Mouse (Mus musculus): ENCODE measurements around the gene Dpf3. TPM values are rescaled to one million over a fixed set of nuclear protein-coding genes. Genes with fewer than 3 reads are reported as not detected.

Dpf3 gene
- total RNA-seq, 2 experiments from 2014 or later: 6.0 to 7.0 TPM

DNA sequence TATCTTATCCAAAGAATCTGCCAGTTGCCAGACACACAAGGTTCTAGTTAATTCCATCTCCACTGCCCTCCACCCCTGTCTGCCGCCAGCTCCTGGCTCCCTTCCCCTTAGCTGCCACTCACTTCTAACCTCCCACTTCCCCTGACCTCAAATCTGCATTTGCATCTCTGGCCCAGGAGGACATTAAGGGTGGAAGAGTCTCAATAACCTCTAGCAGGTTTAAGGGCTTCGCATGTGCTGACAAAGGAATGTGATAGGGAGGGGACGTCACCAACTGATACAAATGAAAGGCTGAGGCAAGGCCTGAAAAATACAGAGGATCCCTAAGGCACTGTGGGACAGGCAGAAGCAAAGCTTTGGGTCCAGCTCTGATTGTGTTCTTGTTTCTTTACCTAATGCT is 100.0 kb downstream of the Dpf3 start:
- Histone ChIP-seq H3K27ac (no peak overlapping the region), H3K4me3 (no peak overlapping the region)
- no peak for DNase-seq (ENCODE audit: extremely low spot score in 1 of 2, low spot score in 2 of 2)
- TF ChIP-seq CTCF (IDR thresholded peaks at IDR 0.05): no peak
- intact Hi-C loops (cut with DNase I): no loop called here

DNA sequence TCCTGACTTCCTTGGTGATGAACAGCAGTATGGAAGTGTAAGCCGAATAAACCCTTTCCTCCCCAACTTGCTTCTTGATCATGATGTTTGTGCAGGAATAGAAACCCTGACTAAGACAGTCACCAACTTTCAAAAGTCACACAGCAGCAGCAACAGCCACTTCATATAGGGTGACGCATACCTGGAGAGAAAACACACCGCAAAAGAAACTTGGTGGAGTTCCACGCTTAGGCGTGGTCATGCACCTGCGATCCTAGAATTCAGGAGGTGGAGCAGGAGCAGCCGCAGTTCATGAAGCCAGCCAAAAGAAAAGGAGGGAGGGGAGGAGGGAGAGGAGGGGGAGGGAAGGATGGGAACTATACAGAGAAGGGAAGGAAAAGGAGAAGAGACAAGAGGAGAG is 106.4 kb downstream of the Dpf3 start:
- intact Hi-C loops (cut with DNase I): no loop called here
- no peak for DNase-seq (ENCODE audit: extremely low spot score in 1 of 2, low spot score in 2 of 2)
- TF ChIP-seq CTCF (IDR thresholded peaks at IDR 0.05): no peak
- H3K27ac ChIP-seq: no peak overlapping the region
- no peak overlapping the region for H3K4me3 ChIP-seq

DNA sequence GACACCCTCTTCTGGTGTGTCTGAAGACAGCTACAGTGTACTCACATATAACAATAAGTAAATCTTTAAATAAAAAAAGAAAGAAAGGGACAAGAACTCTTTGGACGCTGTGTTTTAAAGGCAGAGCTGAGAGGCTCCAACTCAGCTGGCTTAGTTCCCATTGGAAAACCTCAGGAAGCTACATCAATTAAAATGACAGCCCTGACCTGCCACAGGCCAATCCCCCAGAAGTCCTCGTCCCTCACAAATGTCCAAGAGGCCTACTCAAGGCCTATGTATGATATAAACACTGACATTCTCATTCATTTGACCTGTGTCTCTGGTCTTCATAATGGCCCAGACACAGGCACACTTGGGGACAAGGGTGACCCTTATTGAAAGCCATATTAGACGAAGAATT is 107.5 kb downstream of the Dpf3 start:
- no peak for TF ChIP-seq CTCF (IDR thresholded peaks at IDR 0.05)
- no peak for DNase-seq (ENCODE audit: extremely low spot score in 1 of 2, low spot score in 2 of 2)
- Histone ChIP-seq H3K27ac (no peak overlapping the region), H3K4me3 (no peak overlapping the region)
- intact Hi-C loops (cut with DNase I): no loop called here

- no peak for DNase-seq (ENCODE audit: extremely low spot score in 1 of 2, low spot score in 2 of 2)
- intact Hi-C loops (cut with DNase I): no loop called here
- no peak for TF ChIP-seq CTCF (IDR thresholded peaks at IDR 0.05)
These were observed 112.3 kb downstream of the Dpf3 start for GRCm38 (mm10) chr12:83375015-83375831.

GRCm38 (mm10) chr12:83373081-83373480 is 114.4 kb downstream of the Dpf3 start:
- DNase-seq (ENCODE audit: extremely low spot score in 1 of 2, low spot score in 2 of 2): no peak

More at GRCm38 (mm10) chr12:83375015-83375831, 112.3 kb downstream of the Dpf3 start:
- H3K4me3 ChIP-seq: no peak overlapping the region
- H3K27ac ChIP-seq: no peak overlapping the region

GRCm38 (mm10) chr12:83372290-83372689 is 115.2 kb downstream of the Dpf3 start:
- Histone ChIP-seq H3K4me3 (no peak overlapping the region), H3K27ac (no peak overlapping the region)
- TF ChIP-seq CTCF (IDR thresholded peaks at IDR 0.05): no peak
- intact Hi-C loops (cut with DNase I): no loop called here
- no peak for DNase-seq (ENCODE audit: extremely low spot score in 1 of 2, low spot score in 2 of 2)

More at GRCm38 (mm10) chr12:83373081-83373480, 114.4 kb downstream of the Dpf3 start:
- TF ChIP-seq CTCF (IDR thresholded peaks at IDR 0.05): no peak
- intact Hi-C loops (cut with DNase I): no loop called here
- H3K4me3 ChIP-seq: no peak overlapping the region
- no peak overlapping the region for H3K27ac ChIP-seq

GRCm38 (mm10) chr12:83370221-83370620 is 117.3 kb downstream of the Dpf3 start:
- Histone ChIP-seq H3K4me3 (no peak overlapping the region), H3K27ac (no peak overlapping the region)
- DNase-seq (ENCODE audit: extremely low spot score in 1 of 2, low spot score in 2 of 2): no peak
- no peak for TF ChIP-seq CTCF (IDR thresholded peaks at IDR 0.05)
- intact Hi-C loops (cut with DNase I): no loop called here

GRCm38 (mm10) chr12:83369416-83369815 is 118.1 kb downstream of the Dpf3 start:
- TF ChIP-seq CTCF (IDR thresholded peaks at IDR 0.05): no peak
- Histone ChIP-seq H3K4me3 (no peak overlapping the region), H3K27ac (no peak overlapping the region)
- no peak for DNase-seq (ENCODE audit: extremely low spot score in 1 of 2, low spot score in 2 of 2)
- intact Hi-C loops (cut with DNase I): no loop called here

- TF ChIP-seq CTCF (IDR thresholded peaks at IDR 0.05): no peak
- intact Hi-C loops (cut with DNase I): no loop called here
- Histone ChIP-seq H3K27ac (no peak overlapping the region), H3K4me3 (no peak overlapping the region)
- DNase-seq (ENCODE audit: extremely low spot score in 1 of 2, low spot score in 2 of 2): no peak
These were observed 120.0 kb downstream of the Dpf3 start for GRCm38 (mm10) chr12:83367486-83367885.

DNA sequence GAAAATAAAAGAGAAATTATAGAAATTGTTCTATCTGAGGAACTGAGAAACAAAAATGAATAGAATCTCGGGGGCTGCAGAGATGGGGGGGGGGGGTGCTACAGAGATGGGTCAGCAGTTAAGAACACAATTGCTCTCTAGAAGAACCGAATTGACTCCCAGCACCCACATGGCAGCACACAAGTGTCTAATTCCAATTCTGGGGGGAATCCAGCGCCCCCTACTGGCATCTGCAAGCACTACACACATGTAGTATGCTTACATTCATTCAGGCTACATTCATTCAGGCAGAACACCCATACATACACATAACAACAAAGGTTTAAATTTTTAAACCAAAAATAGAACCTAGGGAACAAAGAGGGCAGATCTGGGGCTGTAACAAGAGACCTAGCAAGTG is 122.7 kb downstream of the Dpf3 start:
- peak; percentile 20 for TF ChIP-seq CTCF (IDR thresholded peaks at IDR 0.05)
- no peak overlapping the region for H3K4me3 ChIP-seq
- no peak overlapping the region for H3K27ac ChIP-seq
- DNase-seq (ENCODE audit: extremely low spot score in 1 of 2, low spot score in 2 of 2): no peak
- intact Hi-C loops (cut with DNase I): no loop called here

DNA sequence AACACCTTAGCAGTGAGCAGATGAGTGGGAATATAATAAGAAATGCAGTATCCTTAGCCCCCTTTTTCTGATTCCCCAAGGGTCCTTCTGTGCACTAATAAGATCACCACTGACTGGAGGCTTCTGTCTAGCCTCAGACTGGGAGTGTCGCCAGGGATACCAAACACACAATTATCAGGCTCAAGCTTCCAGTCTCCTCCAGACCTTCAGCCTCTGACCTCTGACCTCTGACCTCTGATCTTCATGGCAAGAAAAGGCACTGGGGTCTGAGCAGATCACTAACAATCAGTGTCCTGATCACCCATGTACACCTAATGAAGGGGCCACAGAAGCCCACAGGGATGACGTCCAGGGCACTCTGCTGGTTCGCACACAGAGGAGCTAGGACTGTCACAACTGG is 125.7 kb downstream of the Dpf3 start:
- intact Hi-C loops (cut with DNase I): no loop called here
- no peak for DNase-seq (ENCODE audit: extremely low spot score in 1 of 2, low spot score in 2 of 2)
- no peak overlapping the region for H3K4me3 ChIP-seq
- H3K27ac ChIP-seq: no peak overlapping the region
- no peak for TF ChIP-seq CTCF (IDR thresholded peaks at IDR 0.05)

DNA sequence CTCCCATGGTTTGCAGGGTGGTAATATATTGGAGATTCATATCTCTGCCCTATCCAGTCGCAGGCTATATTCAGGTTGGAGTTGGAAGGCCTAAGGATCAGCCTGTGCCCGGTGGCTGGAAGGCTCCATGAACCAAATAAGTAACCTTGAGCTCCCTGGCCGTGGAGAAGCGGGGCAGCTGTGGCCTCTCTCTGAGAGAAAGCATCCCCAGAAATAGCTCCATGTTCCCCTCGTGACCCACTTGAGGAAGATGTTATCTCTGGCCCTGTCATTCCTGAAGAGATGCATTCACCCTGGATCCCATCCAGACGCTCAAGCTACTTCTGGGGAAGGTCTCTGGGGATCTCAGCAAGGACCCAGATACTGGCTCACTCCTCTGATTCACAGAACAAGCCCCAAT is 134.9 kb downstream of the Dpf3 start:
- H3K27ac ChIP-seq: no peak overlapping the region
- TF ChIP-seq CTCF (IDR thresholded peaks at IDR 0.05): no peak
- DNase-seq (ENCODE audit: extremely low spot score in 1 of 2, low spot score in 2 of 2): no peak
- H3K4me3 ChIP-seq: no peak overlapping the region
- intact Hi-C loops (cut with DNase I): no loop called here

GRCm38 (mm10) chr12:83349736-83350135 is 137.8 kb downstream of the Dpf3 start:
- intact Hi-C loops (cut with DNase I): no loop called here
- DNase-seq (ENCODE audit: extremely low spot score in 1 of 2, low spot score in 2 of 2): no peak
- no peak for TF ChIP-seq CTCF (IDR thresholded peaks at IDR 0.05)
- Histone ChIP-seq H3K4me3 (no peak overlapping the region), H3K27ac (no peak overlapping the region)

Data from left cerebral cortex, adult 2 months (tissue).